Mouse (Mus musculus) heart, embryonic 15.5 days (tissue): Measurements from ENCODE around the gene Synrg. TPM values are rescaled to one million over a fixed set of nuclear protein-coding genes. Genes with fewer than 3 reads are reported as not detected.
A peak's percentile ranks its signal among the peaks of the same experiment; 100 is the strongest.

Experiments
- ATAC-seq: fragments of 200-750 bp; cut with Nextera tagmentation; replicated peaks from 2 replicates; pipeline ENCODE4 v1.8.0; 2017; ENCODE audit warnings: low read depth, moderate TSS enrichment; ENCODE audit not compliant: insufficient number of reproducible peaks, insufficient read depth, low FRiP score
- H3K27ac ChIP-seq: fragments of 300-500 bp; sonication (generic); 2 replicates; pipeline ENCODE4 v1.5.1; 2015; ENCODE audit warnings: mild to moderate bottlenecking, inconsistent platforms
- H3K27me3 ChIP-seq: fragments of 300-500 bp; sonication (generic); 2 replicates; pipeline ENCODE4 v1.6.1; 2015; ENCODE audit warnings: inconsistent platforms
- H3K36me3 ChIP-seq: fragments of 300-500 bp; sonication (generic); 2 replicates; pipeline ENCODE4 v1.6.1; 2015; ENCODE audit warnings: mild to moderate bottlenecking, inconsistent platforms
- H3K4me1 ChIP-seq: fragments of 300-500 bp; sonication (generic); replicated peaks from 2 replicates; pipeline ENCODE4 v1.6.1; 2015; ENCODE audit warnings: inconsistent platforms
- H3K4me2 ChIP-seq: fragments of 300-500 bp; sonication (generic); 2 replicates; pipeline ENCODE4 v1.6.1; 2015; ENCODE audit warnings: inconsistent platforms, mild to moderate bottlenecking, moderate library complexity
- H3K4me3 ChIP-seq: fragments of 300-500 bp; sonication (generic); 2 replicates; pipeline ENCODE4 v1.5.1; 2015; ENCODE audit warnings: mild to moderate bottlenecking, inconsistent platforms
- H3K9ac ChIP-seq: fragments of 300-500 bp; sonication (generic); 2 replicates; pipeline ENCODE4 v1.6.1; 2015; ENCODE audit warnings: mild to moderate bottlenecking, inconsistent platforms
- H3K9me3 ChIP-seq: fragments of 300-500 bp; sonication (generic); replicated peaks from 2 replicates; pipeline ENCODE4 v1.6.1; 2016; ENCODE audit warnings: inconsistent platforms
- WGBS: fragments of 180-500 bp; shearing (Covaris S2); methylation state at CpG from one replicate; pipeline ENCODE4 v1.1.7; 2015; ENCODE audit warnings: mixed read lengths; 5-methylcytosine and 5-hydroxymethylcytosine counted together
- polyA plus RNA-seq: library from polyadenylated mRNA; unstranded; fragments of >200 nt; fragmentation: Nextera tagmentation; extraction: Ambion mirVana; gene quantifications from 2 replicates; pipeline ENCODE4 v1.2.1, GENCODE M21; 2015

Gene Synrg
- polyA plus RNA-seq, 1 experiment from 2014 or later, result 6.2 TPM

DNA sequence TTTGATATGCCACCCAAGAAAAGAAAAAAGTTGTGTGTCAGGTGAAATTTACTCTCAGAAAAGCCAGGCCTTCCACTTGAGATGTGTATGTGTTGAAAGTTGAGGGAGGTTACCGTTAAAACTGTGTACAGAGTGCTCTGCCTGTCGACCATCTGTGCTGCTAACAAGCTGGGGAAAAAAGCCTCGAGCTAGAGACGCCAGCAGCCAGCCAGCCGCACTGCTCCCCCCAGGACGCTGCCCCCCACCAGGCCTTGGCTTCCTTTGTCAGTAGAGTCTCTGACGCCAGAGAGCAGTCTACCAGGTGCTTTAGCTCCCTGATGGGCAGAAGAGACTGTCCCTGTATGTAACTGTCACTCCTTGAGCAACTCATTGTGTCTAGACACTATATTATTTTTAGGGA, 48.9 kb downstream of the Synrg start:
- Histone ChIP-seq H3K9ac (no peak overlapping the region), H3K4me2 (no peak overlapping the region), H3K4me1 (no peaks in the 10 kb centered on the region), H3K36me3 (peaks cover 13% of the 10 kb centered on the region), H3K27ac (no peak overlapping the region), H3K27me3 (no peaks in the 10 kb centered on the region), H3K9me3 (no peaks in the 10 kb centered on the region), H3K4me3 (no peak overlapping the region)
- WGBS, result 40% methylated on average over 7 of the region's 7 CpGs
- no peak for ATAC-seq

DNA sequence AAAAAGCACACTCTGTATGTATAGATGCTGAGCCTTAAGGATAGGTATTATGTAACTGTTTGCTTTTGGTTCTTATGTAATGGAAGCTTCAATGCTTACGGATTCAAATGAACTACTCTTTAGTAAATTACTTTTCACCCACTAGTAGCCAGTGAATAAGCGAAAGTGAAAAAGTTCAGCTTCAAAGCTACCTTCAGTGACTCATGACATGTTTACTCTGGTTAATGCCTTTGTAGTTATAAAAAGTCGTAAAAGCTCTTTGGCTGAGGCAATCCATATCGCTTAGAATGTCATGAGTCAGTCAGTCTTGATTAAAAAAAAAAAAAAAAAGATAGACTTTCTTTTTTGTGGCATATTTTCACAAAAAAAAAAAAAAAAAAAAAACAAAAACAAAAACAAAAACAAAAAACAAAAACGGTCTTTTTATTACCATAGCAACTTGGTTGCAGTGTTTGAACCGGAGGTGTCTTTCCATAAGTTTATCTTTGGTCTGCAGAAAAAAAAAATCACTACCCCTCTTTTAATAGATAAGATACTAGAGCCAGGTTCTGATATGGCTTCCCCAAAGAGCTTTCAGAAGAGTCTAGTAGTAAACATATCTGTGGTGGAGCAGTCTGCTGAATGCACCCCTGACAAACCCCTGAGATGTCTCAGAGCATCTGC, 52.0 kb downstream of the Synrg start:
- Histone ChIP-seq H3K4me3 (no peak overlapping the region), H3K36me3 (peaks cover 14% of the 10 kb centered on the region; the same call in 1 of the 2 replicates), H3K27me3 (no peaks in the 10 kb centered on the region), H3K9ac (no peak overlapping the region), H3K27ac (no peak overlapping the region), H3K4me1 (no peaks in the 10 kb centered on the region), H3K9me3 (no peaks in the 10 kb centered on the region), H3K4me2 (no peak overlapping the region)
- no peak for ATAC-seq
- WGBS, result 75% methylated on average over 6 of the region's 6 CpGs

DNA sequence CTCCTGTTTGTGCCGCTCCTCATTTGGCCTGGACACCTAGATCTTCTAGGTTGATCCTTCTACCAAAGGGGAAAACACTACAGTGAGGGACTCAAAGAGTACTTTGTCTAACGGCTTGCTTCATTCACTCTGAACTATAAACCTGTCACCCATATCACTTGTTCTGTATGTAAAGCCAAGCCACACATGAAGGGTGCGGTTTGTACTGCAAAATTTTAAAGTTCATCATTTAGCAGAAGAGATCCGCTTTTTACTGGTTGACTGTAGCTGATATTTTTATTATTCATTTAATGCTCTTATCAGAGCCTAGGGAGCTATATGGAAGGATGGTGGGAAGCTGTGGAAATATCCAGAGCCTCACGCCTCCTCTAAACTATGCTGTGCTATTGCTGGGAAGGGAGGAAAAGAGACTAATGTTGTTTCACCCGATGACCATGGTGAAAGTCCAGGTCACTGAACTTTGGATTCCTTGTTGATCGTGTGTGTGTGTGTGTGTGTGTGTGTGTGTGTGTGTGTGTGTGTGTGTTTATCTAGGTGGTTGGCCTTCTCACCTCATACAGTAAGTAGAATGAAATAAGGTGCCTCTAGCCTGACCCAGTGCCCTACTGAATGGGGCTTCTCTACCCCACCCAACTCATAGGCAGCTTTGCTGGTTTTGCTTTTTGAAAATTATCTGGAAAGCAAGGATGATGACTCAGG, 52.7 kb downstream of the Synrg start:
- Histone ChIP-seq H3K4me3 (no peak overlapping the region), H3K36me3 (peaks cover 14% of the 10 kb centered on the region; the same call in 1 of the 2 replicates), H3K9me3 (no peaks in the 10 kb centered on the region), H3K27me3 (no peaks in the 10 kb centered on the region), H3K4me2 (no peak overlapping the region), H3K27ac (no peak overlapping the region), H3K4me1 (no peaks in the 10 kb centered on the region), H3K9ac (no peak overlapping the region)
- WGBS, result 76% methylated on average over 7 of the region's 7 CpGs
- ATAC-seq, result no peak

DNA sequence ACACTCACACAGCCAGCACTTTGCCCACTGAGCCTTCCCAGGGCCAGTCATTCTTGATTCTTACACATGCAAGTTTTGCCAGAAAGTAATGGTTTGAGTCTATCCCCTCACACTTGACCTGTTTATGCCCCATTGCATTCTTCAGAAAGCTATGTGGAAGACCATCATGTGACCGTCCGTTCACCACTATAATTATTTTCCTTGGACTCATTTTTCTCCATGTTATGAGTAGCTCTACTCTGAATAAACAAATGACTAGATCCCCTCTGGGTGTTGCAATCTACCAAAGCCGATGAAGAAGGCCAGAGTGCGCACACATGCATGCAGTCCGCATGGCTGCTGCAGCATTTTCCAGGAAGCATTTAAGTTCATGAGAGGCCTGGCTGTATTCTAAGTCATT, 63.0 kb downstream of the Synrg start:
- H3K4me1 ChIP-seq, result peaks cover 29% of the 10 kb centered on the region
- no peaks in the 10 kb centered on the region for H3K9me3 ChIP-seq
- no peak overlapping the region for H3K4me2 ChIP-seq
- H3K27me3 ChIP-seq, result peaks cover 66% of the 10 kb centered on the region
- ATAC-seq, result no peak
- no peak overlapping the region for H3K27ac ChIP-seq
- no peak overlapping the region for H3K4me3 ChIP-seq
- no peak overlapping the region for H3K9ac ChIP-seq
- WGBS, result 87% methylated on average over 5 of the region's 5 CpGs
- peaks cover 40% of the 10 kb centered on the region for H3K36me3 ChIP-seq

DNA sequence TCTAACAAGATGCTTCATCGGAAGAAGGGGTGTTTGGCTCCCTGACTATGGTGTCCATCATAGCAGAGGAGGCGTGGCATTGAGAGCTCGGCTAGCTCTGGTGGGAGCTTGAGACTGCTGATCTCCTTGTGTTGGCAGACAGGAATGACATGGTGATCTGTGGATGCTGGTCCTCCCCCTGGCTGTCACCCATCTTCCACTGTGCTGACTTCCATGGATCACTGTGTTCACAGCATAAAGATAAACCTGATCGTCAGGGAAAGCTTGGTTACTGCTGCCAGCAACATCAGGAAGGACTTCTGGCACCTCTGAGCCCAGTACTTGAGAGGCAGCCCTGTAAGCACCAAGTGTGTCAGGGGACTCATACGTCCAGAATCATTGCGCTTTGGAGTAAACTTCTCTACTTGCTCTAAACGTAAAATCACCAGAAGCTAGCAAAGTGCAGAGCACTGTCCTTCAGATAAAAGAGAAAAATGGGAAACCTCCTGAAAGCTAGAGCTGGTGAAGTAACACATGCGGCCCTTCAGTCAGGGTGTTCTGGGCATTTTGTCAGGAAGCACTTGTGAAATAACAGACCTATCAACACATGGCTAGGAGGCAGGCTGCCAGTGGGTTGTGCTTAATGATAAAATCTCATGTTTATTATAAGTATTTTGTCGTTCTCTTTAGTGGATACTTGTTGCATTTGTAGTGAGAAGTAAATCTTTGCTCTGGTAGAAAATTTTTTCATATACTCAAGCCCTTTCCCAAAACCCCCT, 64.2 kb downstream of the Synrg start:
- 29% methylated on average over 9 of the region's 9 CpGs for WGBS
- ATAC-seq, result peak; percentile 78
- H3K27me3 ChIP-seq, result peaks cover 68% of the 10 kb centered on the region
- H3K4me2 ChIP-seq, result peak overlapping the region; percentile 43
- peak overlapping the region; percentile 78 for H3K27ac ChIP-seq
- H3K36me3 ChIP-seq, result peaks cover 31% of the 10 kb centered on the region
- no peak overlapping the region for H3K9ac ChIP-seq
- no peaks in the 10 kb centered on the region for H3K9me3 ChIP-seq
- H3K4me3 ChIP-seq, result no peak overlapping the region
- H3K4me1 ChIP-seq, result peaks cover 29% of the 10 kb centered on the region

DNA sequence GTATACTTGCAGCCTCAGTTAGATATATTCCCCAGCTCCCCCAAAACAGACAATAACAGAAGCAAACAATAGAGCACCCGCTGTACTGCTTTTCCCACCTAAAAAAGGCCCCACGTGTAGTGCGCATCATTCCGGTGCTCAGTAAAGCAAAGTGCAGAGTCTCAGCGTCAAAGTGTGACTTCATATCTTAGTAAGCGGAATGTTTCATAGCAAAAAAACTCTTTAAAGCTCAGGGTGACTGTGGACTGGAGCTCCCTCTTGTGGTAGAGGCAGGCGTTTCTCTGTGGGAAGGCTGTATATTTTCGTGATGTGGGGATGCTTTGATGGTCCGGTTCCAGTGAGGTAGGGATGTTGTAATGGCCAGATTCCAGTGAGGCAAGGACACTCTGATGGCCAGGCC, 67.7 kb downstream of the Synrg start:
- Histone ChIP-seq H3K27ac (no peak overlapping the region), H3K27me3 (peaks cover 56% of the 10 kb centered on the region), H3K9ac (no peak overlapping the region), H3K4me3 (no peak overlapping the region), H3K4me2 (no peak overlapping the region), H3K4me1 (peaks cover 28% of the 10 kb centered on the region), H3K36me3 (peaks cover 4% of the 10 kb centered on the region; the same call in 1 of the 2 replicates), H3K9me3 (no peaks in the 10 kb centered on the region)
- 55% methylated on average over 9 of the region's 9 CpGs for WGBS
- ATAC-seq, result no peak

DNA sequence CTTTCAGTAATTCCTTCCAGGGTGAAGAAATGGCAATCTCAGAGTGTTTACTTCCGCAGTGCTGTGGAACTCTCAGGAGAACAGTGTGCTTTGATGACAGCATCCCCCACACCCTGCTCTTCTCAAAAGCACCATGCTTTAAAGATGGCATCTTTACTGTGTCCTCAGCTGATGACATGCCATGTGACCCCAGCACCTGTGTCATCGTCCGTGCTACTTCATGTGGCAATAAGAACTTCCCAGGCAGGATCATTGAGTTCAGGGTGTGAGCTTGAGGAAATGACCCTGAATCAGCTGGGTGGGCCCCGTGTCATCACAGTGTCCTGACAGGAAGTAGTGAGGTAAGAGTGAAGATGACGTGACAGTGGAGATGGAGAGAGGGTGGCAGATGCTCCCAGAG, 68.3 kb downstream of the Synrg start:
- Histone ChIP-seq H3K4me3 (no peak overlapping the region), H3K27me3 (peaks cover 53% of the 10 kb centered on the region), H3K27ac (no peak overlapping the region), H3K4me2 (no peak overlapping the region), H3K9ac (no peak overlapping the region), H3K4me1 (peaks cover 22% of the 10 kb centered on the region), H3K9me3 (no peaks in the 10 kb centered on the region), H3K36me3 (no peaks in the 10 kb centered on the region; the same call in 1 of the 2 replicates)
- no peak for ATAC-seq
- WGBS, result 77% methylated on average over 5 of the region's 5 CpGs

DNA sequence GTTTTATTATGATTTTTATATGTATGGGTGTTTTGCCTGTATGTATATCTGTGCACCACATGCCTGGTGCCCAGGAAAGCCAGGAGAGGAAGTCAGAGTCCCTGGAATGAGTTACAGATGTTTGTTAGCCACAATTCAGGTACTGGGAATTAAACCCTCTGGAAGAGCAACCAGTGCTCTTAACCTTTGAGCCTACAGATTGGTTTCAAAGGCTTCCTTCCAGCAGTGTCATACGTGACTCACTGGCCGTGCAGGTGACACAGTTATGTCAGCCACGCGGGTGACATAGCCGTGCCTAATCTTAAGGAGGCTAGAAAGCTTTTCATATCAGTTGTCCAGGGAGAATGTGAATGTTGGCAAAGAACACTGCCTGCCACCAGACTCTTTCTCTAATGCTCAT, 69.4 kb downstream of the Synrg start:
- Histone ChIP-seq H3K36me3 (no peaks in the 10 kb centered on the region; the same call in 1 of the 2 replicates), H3K27ac (no peak overlapping the region), H3K4me3 (no peak overlapping the region), H3K9me3 (no peaks in the 10 kb centered on the region), H3K9ac (no peak overlapping the region), H3K4me1 (peaks cover 11% of the 10 kb centered on the region), H3K27me3 (peaks cover 60% of the 10 kb centered on the region), H3K4me2 (no peak overlapping the region)
- no peak for ATAC-seq
- 69% methylated on average over 5 of the region's 5 CpGs for WGBS

DNA sequence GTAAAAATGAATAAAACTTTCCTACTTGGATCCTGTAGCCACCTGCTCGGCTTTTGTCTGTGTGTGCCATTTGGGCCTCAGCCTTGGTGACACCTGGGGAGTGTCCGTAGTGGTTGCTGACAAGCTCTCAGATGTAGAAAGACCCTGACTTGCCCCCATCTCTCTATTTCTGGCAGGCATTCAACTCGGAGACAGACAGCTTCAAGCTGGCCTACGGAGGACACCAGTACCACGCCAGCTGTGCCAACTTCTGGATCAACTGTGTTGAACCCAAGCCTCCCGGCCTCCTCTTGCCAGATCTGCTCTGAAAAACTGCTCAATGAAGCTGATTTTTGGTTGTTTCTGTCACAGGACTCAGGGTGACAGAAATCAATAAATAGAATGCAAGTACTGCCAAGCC, 76.4 kb downstream of the Synrg start:
- Histone ChIP-seq H3K27me3 (peaks cover 18% of the 10 kb centered on the region; the same call in 1 of the 2 replicates), H3K36me3 (peaks cover 12% of the 10 kb centered on the region; the same call in 1 of the 2 replicates), H3K4me1 (peaks cover 4% of the 10 kb centered on the region; the same call in 1 of the 2 replicates), H3K9me3 (no peaks in the 10 kb centered on the region), H3K4me3 (no peak overlapping the region), H3K9ac (no peak overlapping the region), H3K27ac (no peak overlapping the region), H3K4me2 (no peak overlapping the region)
- WGBS, result 58% methylated on average over 6 of the region's 6 CpGs
- no peak for ATAC-seq

DNA sequence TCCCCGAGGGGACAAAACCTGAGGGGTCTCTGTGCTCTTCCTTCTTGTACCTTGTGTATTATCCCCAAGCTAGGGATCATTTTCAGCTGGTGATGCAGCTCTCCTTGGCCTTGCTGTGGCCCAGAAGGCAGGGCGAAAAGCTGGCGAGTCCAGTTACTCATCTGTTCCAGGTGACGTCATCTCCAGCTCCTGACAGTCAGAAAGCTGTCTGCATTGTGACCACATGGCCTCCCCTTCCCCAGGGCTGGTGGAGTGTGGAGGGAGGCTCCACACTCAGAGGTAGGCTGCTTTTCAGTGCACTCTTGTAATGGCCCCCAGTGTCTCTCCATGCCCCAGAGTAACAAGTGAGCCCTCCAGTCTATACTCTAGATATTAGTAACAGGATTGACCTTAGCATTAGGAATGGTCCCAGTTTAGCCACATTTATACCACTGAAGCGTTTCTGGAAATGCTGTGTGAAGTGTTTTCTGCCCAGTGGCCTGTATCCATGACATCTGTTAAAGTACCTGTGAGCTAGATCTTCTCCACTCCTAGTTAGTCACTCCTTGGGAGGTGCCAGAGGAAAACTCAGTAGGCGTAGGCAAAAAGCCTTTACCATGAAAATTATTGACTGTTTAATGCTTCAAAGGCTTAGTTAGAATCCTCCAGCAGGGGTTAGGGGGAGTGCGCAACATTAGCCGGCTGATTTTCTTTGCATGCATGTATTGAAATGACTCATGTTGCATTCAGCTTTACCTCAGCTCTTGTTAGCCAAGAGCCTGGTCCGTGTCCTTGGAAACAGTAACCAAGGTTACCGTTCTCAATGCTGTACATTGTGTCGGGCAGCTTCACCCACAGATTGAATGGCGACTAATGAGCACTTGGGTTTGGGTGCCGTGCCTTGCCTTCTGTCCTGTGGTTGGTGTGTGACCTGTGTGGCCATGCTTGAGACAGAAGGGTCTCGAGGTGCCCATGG, 78.9 kb downstream of the Synrg start:
- Histone ChIP-seq H3K9me3 (no peaks in the 10 kb centered on the region), H3K4me3 (no peak overlapping the region), H3K9ac (no peak overlapping the region), H3K36me3 (peaks cover 12% of the 10 kb centered on the region; the same call in 1 of the 2 replicates), H3K4me1 (peaks cover 4% of the 10 kb centered on the region; the same call in 1 of the 2 replicates), H3K27ac (no peak overlapping the region), H3K4me2 (no peak overlapping the region), H3K27me3 (peaks cover 10% of the 10 kb centered on the region; the same call in 1 of the 2 replicates)
- WGBS, result 75% methylated on average over 14 of the region's 14 CpGs
- ATAC-seq, result no peak
